9 mouse cellular contexts compared by ENCODE assay signal in the genomic region with DNA sequence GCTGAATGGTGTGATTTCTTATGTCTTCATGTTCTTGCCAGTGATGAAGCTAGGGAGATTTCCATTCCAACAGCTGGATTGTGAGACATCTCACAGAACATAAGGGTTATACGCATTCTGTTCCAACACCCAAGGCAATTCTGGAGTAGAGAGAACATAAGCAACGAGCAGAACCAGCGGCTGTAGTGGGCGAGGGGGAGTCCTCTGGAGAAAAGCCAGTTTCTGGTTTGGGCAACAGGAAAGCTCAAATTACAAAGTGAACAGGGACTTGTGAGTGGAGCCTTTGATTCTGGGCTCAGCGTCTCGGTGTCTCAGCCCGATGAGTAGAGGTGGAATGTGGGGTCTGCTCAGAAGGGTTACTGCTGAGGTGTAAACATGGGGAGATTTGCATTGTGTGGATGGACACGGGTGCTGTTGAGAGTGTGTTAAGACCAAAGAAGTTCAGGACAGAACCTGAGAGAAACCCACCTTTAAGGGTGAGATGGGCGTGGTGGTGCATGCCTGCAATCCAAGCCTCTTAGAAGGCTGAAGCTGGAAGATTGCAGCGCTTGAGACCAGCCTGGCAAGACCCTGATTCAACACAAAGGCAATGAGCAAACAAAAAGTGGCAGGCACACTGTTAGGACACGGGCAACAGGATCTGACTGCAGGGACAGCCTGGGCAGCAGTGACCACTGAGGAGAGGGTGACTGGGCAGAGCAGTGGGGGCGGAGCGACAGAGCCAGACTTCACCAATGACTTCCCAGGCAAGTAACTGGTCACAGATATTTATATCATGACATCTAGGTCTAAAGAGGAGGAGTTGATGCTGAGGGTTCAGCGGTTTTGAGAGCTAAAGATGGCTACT. TPM values are rescaled to one million over a fixed set of nuclear protein-coding genes. Genes with fewer than 3 reads are reported as not detected.
A peak's percentile ranks its signal among the peaks of the same experiment; 100 is the strongest.
DNase-seq lines count a peak whose midpoint lies in the region; ATAC-seq lines count a peak whose summit lies in the region.
"Had no signal": no experiment of that assay in that cellular context is flagged by ENCODE, and none has a peak within 500 bp of the region (broad histone marks: within the 10 kb centered on the region; RNA-seq: fewer than 3 reads in every experiment).

No protein-coding gene starts in this region.

- peaks cover 8% of the 10 kb centered on the region for H3K36me3 ChIP-seq in limb, embryonic 10.5 days

- no peaks in the 10 kb centered on the region for H3K9me3 ChIP-seq in limb, embryonic 10.5 days (replicated peaks)

- H3K27me3 ChIP-seq in limb, embryonic 10.5 days (ENCODE audit: low read depth, poor library complexity, severe bottlenecking): no peaks in the 10 kb centered on the region

- H3K27ac ChIP-seq in limb, embryonic 10.5 days: peak overlapping the region; percentile 89

- peak; percentile 21; the same call in 1 of the 2 replicates for ATAC-seq in frontal cortex, adult (ENCODE audit: low TSS enrichment)

- WGBS in limb, embryonic 10.5 days: 5% methylated on average over 14 of the region's 14 CpGs

- H3K4me3 ChIP-seq in limb, embryonic 10.5 days: peak overlapping the region; percentile 46
- H3K4me3 ChIP-seq: erythroblast, embryonic 14.5 days had no signal

- peaks cover 51% of the 10 kb centered on the region for H3K4me1 ChIP-seq in limb, embryonic 10.5 days

- DNase-seq in frontal cortex, adult 2 months (ENCODE audit: extremely low spot score in 1 of 2, low spot score in 1 of 2): no peak
- peak; percentile 32 to 62 for DNase-seq in kidney, postnatal 4 days
- no peak for DNase-seq in kidney, adult 11 months
- DNase-seq in cerebellum, adult 8-10 months: peak; percentile 49
- DNase-seq in limb, embryonic 10.5 days (ENCODE audit: low spot score): peak; percentile 64
- no peak for DNase-seq in urinary bladder, adult 2 months (ENCODE audit: low spot score)
- no peak for DNase-seq in right cerebral cortex, postnatal 25 days

RNA-seq across cellular contexts. Expression of a gene that starts 6.5 kb away (rescaled TPM):
- 0.25 and 0.26 TPM in 2 replicates for polyA plus RNA-seq in frontal cortex, adult 2 months (2012; rRNA removed)
- polyA plus RNA-seq in limb, embryonic 10.5 days (2016; fragmentation: Nextera tagmentation; extraction: Ambion mirVana): 0.15 and 0.31 TPM in 2 replicates
- polyA plus RNA-seq in urinary bladder, adult 2 months (2012; rRNA removed): 0.22 and 0.45 TPM in 2 replicates
- polyA plus RNA-seq: erythroblast, embryonic 14.5 days had no signal

RNA-seq across cellular contexts. Expression of a gene that starts 7.1 kb away (rescaled TPM):
- 10.3 and 12.2 TPM in 2 replicates for polyA plus RNA-seq in frontal cortex, adult 2 months (2012; rRNA removed)
- 35.0 and 38.8 TPM in 2 replicates for polyA plus RNA-seq in limb, embryonic 10.5 days (2016; fragmentation: Nextera tagmentation; extraction: Ambion mirVana)
- polyA plus RNA-seq in urinary bladder, adult 2 months (2012; rRNA removed): 26.2 and 26.8 TPM in 2 replicates

RNA-seq across cellular contexts. Expression of a gene that starts 22.4 kb away (rescaled TPM):
- 122 and 128 TPM in 2 replicates for polyA plus RNA-seq in frontal cortex, adult 2 months (2012; rRNA removed)
- 55.0 and 70.3 TPM in 2 replicates for polyA plus RNA-seq in limb, embryonic 10.5 days (2016; fragmentation: Nextera tagmentation; extraction: Ambion mirVana)
- 54.6 and 63.6 TPM in 2 replicates for polyA plus RNA-seq in urinary bladder, adult 2 months (2012; rRNA removed)

RNA-seq across cellular contexts. Expression of a gene that starts 23.9 kb away (rescaled TPM):
- 3.8 and 4.3 TPM in 2 replicates for polyA plus RNA-seq in frontal cortex, adult 2 months (2012; rRNA removed)
- polyA plus RNA-seq in limb, embryonic 10.5 days (2016; fragmentation: Nextera tagmentation; extraction: Ambion mirVana): 31.1 and 44.4 TPM in 2 replicates
- 6.2 and 11.2 TPM in 2 replicates for polyA plus RNA-seq in urinary bladder, adult 2 months (2012; rRNA removed)

RNA-seq across cellular contexts. Expression of a gene that starts 54.7 kb away (rescaled TPM):
- polyA plus RNA-seq in frontal cortex, adult 2 months (2012; rRNA removed): 1.5 and 2.7 TPM in 2 replicates
- 106 and 157 TPM in 2 replicates for polyA plus RNA-seq in limb, embryonic 10.5 days (2016; fragmentation: Nextera tagmentation; extraction: Ambion mirVana)
- polyA plus RNA-seq in urinary bladder, adult 2 months (2012; rRNA removed): 37.9 and 44.3 TPM in 2 replicates
- polyA plus RNA-seq: erythroblast, embryonic 14.5 days had no signal

Comparison
In these comparisons a context has a peak if more than half of its experiments do, and no peak if none do; other contexts are left out.
1. DNase-seq: peak in kidney, postnatal 4 days (2 of 2), cerebellum, adult 8-10 months (single experiment) and limb, embryonic 10.5 days (single experiment); none in frontal cortex, adult 2 months (0 of 2), kidney, adult 11 months (single experiment), urinary bladder, adult 2 months (single experiment) and right cerebral cortex, postnatal 25 days (single experiment).